Mouse (Mus musculus) cortical plate, adult 2 months (tissue): ENCODE measurements at regions not wholly inside any gene's neighbourhood (a gene's known extent, or its start where the extent isn't known, plus 50 kb on each side); places are given as distances from the start of the nearest gene placed in this dataset.

Source experiments
- CTCF ChIP-seq: fragments of 200-500 bp; IDR thresholded peaks from 2 replicates; pipeline ENCODE4 v1.5.1; 2011; ENCODE audit warnings: mild to moderate bottlenecking, control low read depth, low read length; ENCODE audit not compliant: insufficient read depth; ENCODE audit errors: extremely low read depth
- POLR2A ChIP-seq: fragments of 200-500 bp; IDR thresholded peaks from 2 replicates; pipeline ENCODE4 v1.6.1; 2011; ENCODE audit warnings: mild to moderate bottlenecking, low read length, control low read depth; ENCODE audit not compliant: insufficient read depth; ENCODE audit errors: extremely low read depth

- TF ChIP-seq CTCF (no peak), POLR2A (no peak)
Observed at GRCm38 (mm10) chr5:51718911-51719310, 151.4 kb upstream of the Ppargc1a start.
